Mouse (Mus musculus): ENCODE measurements around the gene Crybb1.

The Crybb1 gene

DNA sequence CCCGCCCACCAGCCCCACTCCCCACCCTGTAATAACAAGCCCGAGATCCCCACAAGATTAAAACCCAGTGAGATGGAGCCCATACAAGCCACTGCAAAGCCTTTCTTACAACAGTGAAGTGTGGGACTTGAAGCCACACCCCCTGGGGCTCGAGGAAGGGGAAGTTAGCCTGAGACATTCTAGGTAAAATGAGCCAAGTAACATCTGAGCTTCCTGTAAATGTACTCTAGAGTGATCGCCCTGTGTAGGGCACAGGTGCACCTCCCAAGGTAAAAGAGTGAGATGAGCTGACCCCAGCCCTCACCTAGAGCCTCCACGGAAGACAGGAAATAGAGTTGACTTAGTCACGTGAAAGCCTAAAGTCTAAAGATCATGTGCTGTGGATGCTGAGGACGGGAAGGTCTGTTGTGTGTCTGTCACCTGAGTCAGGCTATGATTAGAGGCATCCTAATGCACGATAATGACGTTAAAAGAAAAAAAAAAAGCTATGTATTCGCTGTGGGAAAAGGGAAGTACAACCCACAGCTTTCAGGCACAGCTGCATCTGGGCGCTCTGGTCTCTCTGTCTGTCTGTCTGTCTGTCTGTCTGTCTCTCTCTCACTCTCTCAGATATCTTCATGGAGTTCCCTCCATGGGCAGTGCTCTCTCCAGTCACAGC lies 31.5 kb downstream of the Crybb1 start:
- DNase-seq = no peak

DNA sequence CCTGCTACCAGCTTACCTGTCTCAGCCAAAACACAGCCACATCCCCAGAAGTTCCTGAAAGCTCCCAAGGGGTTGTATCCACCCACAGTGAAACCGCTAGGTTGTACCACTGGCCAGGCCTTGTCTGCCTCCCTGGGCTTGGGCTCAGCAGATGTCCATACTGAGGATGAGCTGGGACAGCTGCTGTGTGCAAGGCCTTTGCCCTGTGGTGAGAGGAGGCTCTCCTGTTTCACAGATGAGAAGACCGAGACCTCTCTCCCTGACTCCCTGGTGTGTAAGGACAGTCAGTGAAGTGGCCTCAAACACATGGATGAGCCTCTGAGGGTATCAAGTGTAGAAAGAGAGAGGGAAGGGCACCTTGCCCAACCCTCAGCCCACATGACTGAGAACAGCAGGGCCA lies 32.0 kb downstream of the Crybb1 start:
- no peak for DNase-seq

DNA sequence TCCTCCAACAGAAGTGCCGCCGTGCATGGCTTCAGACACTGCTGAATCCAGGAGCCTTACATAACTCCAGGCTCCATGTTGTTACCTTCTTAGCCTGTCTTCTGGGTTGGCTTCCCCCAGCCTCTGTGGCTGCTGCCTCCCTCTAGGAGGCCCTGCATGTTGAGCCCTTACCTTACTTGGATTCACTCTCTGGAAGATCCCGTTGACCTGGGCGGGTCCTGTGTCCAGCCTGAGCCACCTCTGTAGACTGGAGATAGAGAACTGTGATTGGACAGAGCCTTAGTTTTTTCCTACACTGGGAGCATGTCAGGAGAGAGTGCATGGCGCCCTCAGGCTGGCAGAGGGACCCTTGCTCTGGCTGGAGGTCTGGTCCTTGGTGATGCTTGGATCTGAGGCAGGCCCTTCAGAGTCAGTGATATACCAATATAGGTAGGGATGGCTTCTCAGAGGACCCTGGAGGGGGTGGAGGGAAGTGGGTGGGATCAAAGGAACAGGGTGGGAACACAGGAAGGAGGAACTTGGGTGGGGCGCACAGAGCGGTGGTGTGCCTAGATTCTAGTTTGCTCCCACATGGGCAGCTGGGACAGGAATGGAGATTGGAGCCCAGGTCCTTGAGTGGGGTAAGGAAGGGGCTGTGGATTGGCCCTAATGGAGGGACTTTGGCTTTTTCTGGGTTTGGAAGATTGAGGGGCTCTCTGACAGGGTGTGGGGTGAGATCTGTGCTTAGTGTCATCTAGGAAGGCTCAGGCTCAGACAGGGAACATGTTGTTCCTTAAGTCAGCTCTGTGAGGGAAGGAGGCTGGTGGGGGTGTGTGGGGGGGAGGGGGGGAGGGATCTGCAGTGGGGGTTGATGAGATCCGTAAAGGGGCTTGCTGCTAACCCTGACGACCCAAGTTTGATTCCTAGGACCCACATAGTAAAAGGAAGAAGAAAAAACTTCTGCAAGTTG lies 32.9 kb downstream of the Crybb1 start:
- no peak for DNase-seq

DNA sequence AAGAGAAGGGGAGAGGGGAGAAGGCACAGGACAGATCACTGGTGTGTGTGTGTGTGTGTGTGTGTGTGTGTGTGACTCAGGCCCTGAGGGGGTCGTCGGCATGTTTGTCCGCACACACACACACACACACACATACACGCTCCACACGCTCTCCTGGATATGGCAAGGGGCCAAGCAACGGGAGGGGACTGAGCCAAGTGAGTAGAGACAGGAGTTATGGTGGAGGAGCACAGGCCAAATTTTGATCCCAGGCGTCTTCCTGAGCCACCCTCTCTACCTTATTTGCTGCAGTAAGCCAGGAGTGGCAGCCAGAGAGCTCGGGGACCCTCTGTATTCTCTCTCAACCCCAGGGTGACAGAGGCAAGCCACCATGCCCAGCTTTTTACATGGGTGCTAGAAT lies 33.6 kb downstream of the Crybb1 start:
- no peak for DNase-seq

DNA sequence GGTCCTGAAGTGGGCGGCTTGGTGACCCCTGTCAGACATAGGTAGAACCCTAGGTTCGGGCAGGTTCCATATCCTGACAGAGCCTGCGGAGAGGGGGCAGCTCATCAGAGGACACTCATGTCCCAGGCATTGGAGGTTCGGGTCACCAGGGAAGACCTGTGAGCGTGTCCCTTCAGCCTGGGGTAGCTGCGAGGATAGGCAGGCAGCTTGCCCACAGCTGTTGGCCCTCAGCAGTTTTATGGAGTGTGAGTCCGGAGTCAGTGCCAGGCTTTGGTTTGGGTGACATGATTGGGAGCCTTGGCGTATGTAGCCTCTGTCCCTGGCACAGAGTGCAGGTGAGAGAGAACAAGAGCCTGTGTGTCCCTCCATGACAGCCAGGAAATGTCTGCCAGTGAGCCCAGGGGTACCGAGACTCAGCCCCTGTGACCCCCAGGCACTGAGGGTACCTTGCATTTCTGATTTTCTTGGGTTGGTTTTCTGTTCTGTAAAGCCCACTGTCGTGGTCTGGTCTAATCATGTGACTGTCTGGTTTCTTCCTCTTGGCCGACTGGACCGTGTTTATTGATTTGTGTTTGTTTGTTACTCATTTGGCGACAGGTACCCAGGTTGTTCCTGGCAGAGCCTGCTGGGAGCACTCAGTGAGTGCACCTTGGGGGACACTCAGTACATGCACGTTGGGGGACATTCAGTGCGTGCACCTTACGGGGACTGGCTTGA lies 34.4 kb downstream of the Crybb1 start:
- no peak for DNase-seq

DNA sequence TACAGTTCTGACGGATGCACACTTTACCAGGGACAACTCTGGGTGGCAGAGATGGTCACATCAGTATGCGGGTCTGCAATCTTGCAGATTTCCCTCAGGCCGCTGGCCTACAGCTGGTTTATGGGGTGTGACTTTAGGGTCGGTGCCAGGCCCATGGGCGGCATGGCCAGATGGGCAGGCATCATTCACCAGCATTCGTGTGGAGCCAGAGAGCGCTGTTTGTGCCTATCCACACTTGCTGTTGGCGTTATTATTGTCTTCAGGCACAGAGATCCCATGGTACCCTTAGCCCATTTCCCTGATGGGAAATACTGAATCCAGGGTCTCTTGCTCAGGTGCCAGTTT lies 34.9 kb downstream of the Crybb1 start:
- DNase-seq = no peak

DNA sequence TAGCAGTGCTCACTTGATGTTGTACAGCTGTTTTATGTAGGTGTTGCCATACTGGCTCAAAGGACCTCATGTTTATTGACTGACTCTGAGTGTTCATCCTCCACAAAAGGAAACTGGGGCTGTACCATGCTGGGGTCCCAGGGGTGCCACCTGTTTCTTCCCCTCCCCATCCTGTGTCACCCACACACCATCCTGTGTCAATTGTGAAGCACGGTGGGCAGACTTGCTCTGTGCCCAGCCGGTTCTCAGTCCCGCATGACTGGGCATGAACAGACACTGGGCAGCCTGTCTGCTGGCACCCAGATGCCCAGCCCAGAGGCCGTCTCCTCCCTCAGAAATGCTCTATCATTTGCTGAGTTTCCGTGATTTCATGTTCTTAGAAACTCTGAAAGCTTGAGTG lies 36.3 kb downstream of the Crybb1 start:
- DNase-seq = no peak

DNA sequence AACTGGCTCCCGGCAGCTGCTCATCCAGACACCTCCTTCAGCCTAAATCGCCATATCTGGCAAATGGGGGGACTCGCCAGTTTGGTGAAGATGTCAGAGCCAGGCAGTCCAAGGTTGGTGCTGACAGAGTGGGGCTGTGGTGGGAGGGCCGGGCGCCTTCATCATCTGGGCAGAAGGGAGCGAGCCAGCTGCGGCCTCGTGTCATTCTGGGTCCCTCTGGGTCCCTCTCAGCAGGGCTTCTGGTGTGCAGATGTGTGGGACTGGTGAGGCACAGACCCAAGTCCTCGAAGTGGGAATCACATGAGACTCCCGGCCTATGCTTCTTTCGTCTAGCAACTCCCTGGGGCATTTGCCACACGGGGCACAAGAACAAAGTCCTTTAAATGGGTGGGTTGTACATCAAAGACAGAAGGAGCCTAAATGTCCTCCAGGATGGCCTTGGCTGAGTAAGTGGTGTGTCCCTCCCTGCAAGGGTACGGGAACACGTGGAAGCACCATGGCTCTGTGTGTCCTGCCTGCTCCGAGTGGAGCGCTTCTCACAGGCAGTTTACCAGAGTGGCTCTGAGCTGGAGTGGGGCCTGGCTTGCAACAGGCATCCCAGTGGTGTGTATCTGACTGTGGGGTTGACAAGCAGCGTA lies 36.8 kb downstream of the Crybb1 start:
- no peak for DNase-seq

DNA sequence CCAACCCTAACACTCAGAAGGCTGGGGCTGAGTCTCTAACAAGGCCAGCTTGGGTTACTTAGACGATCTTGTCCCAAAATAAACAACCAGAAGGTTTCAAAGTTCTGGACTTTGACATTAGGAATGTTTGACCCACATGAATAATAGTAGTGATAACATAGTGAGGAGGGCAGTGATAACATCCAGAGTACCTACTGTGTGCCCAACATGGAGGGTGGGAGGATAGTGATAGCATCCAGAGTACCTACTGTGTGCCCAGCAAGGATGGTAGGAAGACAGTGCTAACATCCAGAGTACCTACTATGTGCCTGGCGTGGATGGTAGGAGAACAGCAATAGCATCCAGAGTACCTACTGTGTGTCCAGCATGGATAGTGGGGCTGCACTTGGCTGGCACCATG lies 38.2 kb downstream of the Crybb1 start:
- DNase-seq = no peak

DNA sequence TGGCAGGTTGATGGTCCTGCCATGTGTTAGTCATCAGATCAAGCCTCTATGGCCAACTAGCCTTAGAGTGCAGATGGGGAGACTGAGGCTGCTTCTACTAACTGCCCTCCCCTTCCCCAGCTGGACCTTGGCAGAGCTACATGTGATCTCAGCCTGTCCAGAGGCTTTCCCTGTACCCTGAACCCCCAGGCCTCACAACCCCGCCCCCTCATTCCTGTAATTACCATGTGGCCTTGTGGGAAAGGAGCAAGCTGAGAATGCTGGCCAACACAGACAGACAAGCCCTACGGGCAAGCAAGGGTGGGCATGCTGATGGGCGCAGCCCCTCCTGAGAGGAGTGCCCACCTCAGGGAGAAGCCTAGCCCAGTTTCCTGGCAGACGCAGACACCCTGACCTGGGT lies 39.1 kb downstream of the Crybb1 start:
- DNase-seq = no peak

DNA sequence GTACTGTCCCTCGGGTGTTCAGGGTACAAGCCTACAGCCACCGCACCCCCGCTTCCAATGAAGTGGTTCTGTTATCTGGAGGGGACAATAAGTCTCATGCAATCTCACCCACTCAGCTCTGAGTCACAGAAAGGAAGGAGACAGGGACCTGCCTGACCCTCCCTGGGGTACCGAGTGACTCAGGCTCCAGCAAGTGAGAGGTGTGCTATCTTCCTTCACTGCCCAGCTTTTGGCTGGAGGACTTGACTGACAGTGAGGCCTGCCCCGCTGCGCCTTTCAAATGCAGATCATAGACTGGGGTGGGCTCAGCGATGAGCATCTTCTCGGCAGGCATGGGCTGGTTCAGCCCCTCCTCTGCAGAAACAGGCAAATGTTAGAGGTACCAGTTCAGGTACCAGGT lies 39.5 kb downstream of the Crybb1 start:
- no peak for DNase-seq

DNA sequence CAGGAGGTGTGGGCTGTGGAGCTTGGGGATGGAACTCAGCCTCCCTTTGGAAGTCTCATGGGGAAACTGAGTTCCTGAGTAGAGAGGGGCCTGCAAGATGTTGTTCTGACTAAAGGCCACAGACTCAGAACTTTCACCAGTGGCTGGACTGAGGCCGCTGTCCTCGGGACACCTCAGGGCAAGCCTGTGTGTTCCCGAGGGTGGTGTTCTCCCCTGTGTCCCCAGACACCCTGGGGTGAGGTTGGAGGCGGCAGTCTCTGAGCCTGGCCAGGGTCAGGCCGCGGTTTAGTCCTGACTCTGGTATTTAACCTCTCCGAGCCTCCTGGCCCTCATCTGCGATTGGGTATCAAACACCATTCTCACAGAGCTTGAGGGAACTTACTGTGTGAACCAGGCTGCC lies 39.9 kb downstream of the Crybb1 start:
- no peak for DNase-seq

DNA sequence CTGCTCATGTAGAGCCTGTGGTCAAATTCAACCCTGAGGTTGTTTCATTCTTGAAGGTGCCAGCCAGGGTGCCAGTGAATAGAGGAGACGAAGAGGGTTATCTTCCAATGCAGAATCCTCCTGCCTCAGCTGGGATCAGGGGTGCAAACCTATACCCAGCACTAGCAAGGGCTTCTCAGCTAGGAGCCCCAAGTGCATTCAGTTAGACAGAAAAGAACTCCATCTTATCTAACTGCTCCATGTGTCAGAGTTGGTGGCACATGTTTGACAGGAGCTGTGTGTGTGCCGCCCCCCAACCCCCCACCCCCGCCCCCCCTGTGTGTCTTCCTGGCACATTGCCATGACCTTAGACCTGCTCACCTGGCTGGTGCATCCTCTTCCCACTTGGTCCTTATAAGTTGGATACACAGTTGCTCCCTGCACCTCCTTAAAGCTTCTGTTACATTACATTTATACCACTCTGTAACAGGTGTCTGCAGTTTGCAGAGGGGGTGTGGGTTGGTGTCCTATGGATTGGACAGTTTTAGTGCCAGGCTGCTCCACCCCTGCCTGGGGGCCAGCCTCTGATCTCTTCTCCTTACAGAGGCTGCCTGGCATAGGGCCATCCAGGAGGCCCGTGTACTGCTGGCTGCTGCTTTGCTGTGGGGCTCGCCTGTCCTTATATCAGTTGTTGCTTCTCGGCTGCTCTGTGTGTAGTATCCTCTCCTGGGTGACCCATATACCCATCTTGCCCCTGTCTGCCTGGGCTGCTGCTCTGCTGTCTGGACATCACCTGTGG lies 41.0 kb downstream of the Crybb1 start:
- DNase-seq = no peak

DNA sequence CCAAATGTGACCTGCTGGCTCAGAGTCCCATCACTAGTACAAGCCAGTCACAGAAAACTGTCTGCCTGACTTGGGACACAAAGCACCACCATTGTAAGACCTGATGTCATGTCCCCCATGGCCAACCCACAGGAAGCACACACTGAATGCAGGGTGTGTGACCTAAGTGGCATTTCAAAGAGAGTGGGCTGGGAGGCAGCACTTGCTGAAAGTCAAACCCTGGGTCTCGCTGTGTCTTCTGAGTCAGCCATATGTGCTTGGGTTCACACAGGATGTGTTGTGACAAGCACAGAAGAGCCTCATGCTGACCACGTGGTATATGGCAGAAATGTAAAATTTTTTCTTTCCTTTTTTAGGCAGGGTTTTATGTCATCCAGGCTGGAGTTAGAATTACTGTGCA lies 41.6 kb downstream of the Crybb1 start:
- no peak for DNase-seq

DNA sequence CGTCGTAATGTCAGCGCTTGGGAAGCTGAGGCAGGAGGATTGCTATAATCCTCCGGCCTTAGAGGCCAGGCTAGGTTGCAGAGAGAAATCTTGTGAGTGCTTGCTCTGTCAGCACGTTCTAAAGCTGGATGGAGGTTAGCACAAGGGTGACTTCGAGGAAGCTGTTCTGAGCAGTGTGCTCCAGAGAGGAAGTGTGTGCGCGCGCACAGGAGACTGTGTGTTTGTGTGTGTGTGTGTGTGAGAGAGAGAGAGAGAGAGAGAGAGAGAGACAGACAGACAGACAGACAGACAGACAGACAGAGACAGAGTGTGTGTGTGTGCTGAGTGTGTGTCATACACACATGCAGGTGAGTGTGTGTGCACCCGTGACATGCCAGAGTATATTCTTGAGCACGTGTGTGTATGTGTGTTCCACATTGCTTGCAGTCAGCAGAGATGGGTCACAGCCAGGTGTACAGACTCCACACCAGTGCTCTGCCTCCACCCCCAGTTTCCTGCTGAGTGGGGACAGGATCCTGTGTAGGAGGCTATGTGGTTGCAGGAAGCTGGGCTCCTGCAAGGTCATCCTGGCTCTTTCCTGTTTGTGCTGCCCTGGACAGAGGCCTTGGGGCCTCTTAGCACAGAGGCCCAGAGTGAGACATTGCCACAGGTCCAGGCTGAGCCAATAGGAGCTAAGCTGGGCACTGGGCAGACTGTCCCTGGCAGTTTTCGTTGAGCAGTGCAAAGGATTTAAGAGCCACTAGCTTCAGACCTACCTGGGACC lies 42.8 kb downstream of the Crybb1 start:
- DNase-seq = no peak

DNA sequence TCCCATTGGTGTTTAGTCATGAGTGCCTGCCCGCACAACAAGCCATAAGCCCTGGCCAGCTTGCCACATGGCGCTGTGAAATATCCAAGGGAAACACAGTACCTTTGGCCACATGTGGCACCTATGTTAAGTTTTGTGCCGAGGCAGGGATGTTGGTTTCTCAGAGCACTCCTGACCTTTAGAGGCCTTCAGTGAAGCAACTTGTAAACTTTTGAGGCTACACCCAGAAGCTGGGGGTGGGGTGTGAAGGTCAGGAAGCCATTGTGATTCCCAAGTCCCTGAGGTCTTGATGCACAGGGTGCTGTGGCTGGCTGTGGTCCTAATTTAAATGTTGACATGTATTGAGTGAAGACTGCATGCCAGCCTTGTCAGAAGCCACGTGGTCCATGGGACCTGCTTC lies 43.8 kb downstream of the Crybb1 start:
- no peak for DNase-seq

DNA sequence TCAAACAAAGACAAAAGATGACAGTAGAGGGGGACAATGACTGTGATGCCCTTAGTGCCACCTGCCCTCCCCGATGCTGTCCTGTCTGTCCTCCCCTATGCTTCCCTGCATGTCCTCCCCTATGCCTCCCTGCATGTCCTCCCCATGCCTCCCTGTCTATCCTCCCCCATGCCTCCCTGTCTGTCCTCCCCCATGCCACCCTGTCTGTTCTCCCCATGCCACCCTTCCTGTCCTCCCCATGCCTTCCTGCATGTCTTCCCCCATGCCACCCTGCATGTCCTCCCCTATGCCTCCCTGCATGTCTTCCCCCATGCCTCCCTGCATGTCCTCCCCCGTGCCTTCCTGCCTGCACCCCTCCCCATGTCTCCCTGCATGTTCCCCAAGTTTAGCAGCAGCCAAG lies 44.5 kb downstream of the Crybb1 start:
- DNase-seq = no peak

DNA sequence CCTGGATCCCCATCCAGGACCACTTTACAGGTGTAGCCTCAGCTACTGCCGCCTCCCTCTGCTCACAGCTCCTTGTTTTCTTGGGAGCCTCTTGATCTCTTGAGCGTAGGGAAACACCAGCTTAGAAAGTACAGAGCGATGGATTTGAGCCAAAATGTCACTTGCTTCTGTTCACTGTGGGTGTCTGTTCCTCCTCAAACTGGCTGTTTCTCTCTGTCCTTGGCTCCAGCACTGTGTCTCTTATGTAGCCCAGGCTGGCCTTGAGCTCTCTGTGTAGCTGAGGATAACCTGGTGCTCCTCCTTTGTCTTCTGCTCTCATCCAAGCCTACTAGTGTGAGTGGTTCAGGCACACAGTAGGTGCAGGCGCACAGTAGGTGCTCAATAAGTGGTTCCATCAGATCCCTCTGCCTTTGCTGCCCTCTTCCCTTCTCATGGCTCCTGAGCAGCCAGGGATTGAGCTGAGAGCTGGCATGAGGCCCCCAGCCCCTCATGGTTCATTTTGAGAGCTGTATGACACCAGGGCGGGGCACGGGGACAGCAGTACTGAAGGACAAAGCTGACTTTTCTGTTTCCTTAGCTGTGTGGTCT lies 45.2 kb downstream of the Crybb1 start:
- DNase-seq = no peak

DNA sequence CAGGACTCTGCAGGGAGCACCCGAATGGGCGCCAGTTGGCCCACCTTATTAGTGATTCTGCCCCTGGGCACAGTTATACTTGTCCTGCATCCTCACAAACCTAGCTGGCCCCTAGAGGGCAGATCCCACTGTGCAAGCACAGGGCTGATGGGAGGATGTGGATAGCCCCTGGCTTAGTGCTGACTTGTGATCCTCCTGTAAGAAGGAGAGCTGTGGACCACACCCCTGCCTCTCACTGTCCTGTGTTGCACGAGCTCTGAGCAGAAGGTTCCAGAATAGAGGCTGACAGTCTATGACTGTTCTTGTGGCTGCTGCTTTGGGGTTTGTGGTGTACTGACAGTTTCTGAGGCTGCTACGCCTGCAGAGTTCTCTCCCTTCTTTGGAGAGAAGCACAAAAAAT lies 46.1 kb downstream of the Crybb1 start:
- DNase-seq = no peak

DNA sequence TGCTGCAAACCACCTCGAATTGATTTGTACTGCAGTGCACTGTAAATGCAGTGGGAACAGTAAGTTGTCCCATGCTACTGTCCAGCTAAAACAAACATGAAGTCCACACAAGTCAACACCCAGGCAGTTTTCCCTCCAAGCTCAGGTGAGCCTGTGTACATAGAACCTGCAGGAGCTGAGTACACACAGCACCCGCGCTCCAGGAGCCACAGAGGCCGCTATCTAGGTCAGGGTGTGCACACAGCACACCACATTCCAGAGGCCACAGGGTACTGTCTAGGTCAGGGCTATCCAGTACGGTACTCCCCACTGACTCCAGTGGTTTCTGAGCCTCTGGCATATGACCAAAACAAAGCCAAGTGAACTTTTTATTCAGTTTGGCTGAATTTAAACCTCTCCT lies 46.7 kb downstream of the Crybb1 start:
- DNase-seq = no peak

DNA sequence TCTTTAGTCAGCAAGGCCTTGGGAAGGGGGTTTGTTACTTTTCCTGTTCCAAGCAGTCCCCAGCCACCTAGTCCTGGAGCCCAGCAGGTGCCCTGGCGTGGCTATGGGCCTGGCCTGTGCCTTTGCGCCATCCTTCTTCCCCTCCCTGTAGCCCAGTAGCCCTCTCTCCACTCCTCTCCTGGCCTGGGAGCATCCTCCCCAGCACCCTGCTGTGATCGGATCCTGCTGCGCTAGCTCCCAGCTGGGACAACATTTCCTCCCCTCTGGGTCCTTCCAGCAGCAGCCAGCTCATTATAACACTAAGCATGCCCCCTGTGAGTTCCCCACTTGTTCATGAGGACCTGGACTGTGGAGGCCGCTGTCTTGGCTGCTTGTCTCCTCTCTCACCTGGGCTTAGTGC lies 50.2 kb downstream of the Crybb1 start:
- DNase-seq = no peak

All from cerebellum, adult 8-10 months (tissue).